8 mouse cellular contexts compared by ENCODE assay signal in genomic region chr5:99906181-99906956, GRCm38 (mm10). TPM values are rescaled to one million over a fixed set of nuclear protein-coding genes. Genes with fewer than 3 reads are reported as not detected.
DNase-seq lines count a peak whose midpoint lies in the region; ATAC-seq and TF ChIP-seq lines count a peak whose summit lies in the region.

TSS of gene Vamp9 (plus strand) at chr5:99906254.

- peak within 1 kb of the TSS; percentile 77 for H3K9ac ChIP-seq in forebrain, embryonic 11.5 days (ENCODE audit: low read length)
- H3K9ac ChIP-seq in heart, embryonic 14.5 days (ENCODE audit: low read length): peak within 1 kb of the TSS; percentile 72
- peak within 1 kb of the TSS; percentile 38 for H3K9ac ChIP-seq in kidney, postnatal 0 days (ENCODE audit: low read depth, low read length)

- ATAC-seq in forebrain, embryonic 11.5 days (replicated peaks; ENCODE audit: low FRiP score): peak; percentile 100
- peak; percentile 99 for ATAC-seq in heart, embryonic 14.5 days (ENCODE audit: insufficient number of reproducible peaks, insufficient read depth, low FRiP score, low read depth)
- ATAC-seq in kidney, postnatal 0 days (replicated peaks; ENCODE audit: low FRiP score, low read depth): peak; percentile 99

- WGBS in forebrain, embryonic 11.5 days: 6% methylated on average over 47 of the region's 49 CpGs
- 7% methylated on average over 49 of the region's 49 CpGs for WGBS in heart, embryonic 14.5 days
- WGBS in kidney, postnatal 0 days: 8% methylated on average over 49 of the region's 49 CpGs

- peak; percentile 58 for TF ChIP-seq CTCF in kidney, postnatal 0 days (IDR thresholded peaks at IDR 0.05; ENCODE audit: low read depth)

- H3K27ac ChIP-seq in forebrain, embryonic 11.5 days (ENCODE audit: low read depth, low read length): peak within 1 kb of the TSS; percentile 85
- peak within 1 kb of the TSS; percentile 91 to 99 for H3K27ac ChIP-seq in heart, embryonic 14.5 days (replicated peaks in 1 of 2; ENCODE audit: control insufficient read depth in 1 of 2, insufficient read depth in 1 of 2, low read depth in 2 of 2, low read length in 2 of 2)
- H3K27ac ChIP-seq in kidney, postnatal 0 days: peak within 1 kb of the TSS; percentile 87

- H3K9me3 ChIP-seq in forebrain, embryonic 11.5 days (ENCODE audit: control insufficient read depth, low read length): no peaks in the 10 kb centered on the region
- H3K9me3 ChIP-seq in heart, embryonic 14.5 days (ENCODE audit: control insufficient read depth, low read length): no peaks in the 10 kb centered on the region
- H3K9me3 ChIP-seq in kidney, postnatal 0 days (replicated peaks; ENCODE audit: low read length): no peaks in the 10 kb centered on the region

- H3K4me2 ChIP-seq in forebrain, embryonic 11.5 days (ENCODE audit: low read depth, low read length, severe bottlenecking): peak within 1 kb of the TSS; percentile 59
- peak within 1 kb of the TSS; percentile 71 for H3K4me2 ChIP-seq in heart, embryonic 14.5 days (ENCODE audit: low read length)
- peak within 1 kb of the TSS; percentile 47 for H3K4me2 ChIP-seq in kidney, postnatal 0 days (ENCODE audit: low read length)

- no peaks in the 10 kb centered on the region for H3K36me3 ChIP-seq in forebrain, embryonic 11.5 days (ENCODE audit: control insufficient read depth, insufficient read depth, low read length)
- no peaks in the 10 kb centered on the region for H3K36me3 ChIP-seq in heart, embryonic 14.5 days (ENCODE audit: control insufficient read depth, insufficient read depth, low read length)
- no peaks in the 10 kb centered on the region for H3K36me3 ChIP-seq in kidney, postnatal 0 days (ENCODE audit: insufficient read depth, low read length)

- H3K4me1 ChIP-seq in forebrain, embryonic 11.5 days (replicated peaks; ENCODE audit: control insufficient read depth, insufficient read depth, low read length): no peaks in the 10 kb centered on the region
- no peaks in the 10 kb centered on the region for H3K4me1 ChIP-seq in heart, embryonic 14.5 days (ENCODE audit: control insufficient read depth in 2 of 2, insufficient read depth in 2 of 2, low read length in 2 of 2)
- H3K4me1 ChIP-seq in kidney, postnatal 0 days (replicated peaks; ENCODE audit: insufficient read depth, low read length): no peaks in the 10 kb centered on the region

- peak within 1 kb of the TSS; percentile 53 for H3K4me3 ChIP-seq in forebrain, embryonic 11.5 days (ENCODE audit: low read depth, low read length)
- H3K4me3 ChIP-seq in heart, embryonic 14.5 days (ENCODE audit: control insufficient read depth in 1 of 2, insufficient read depth in 1 of 2, low read depth in 1 of 2, low read length in 2 of 2): peak within 1 kb of the TSS; percentile 55 to 80
- peak within 1 kb of the TSS; percentile 39 for H3K4me3 ChIP-seq in kidney, postnatal 0 days (replicated peaks; ENCODE audit: low read depth, low read length)

- DNase-seq in CD4-positive helper T cell, adult 2 months (ENCODE audit: low read depth, low spot score): peak; percentile 93
- peak; percentile 47 for DNase-seq in c-Kit-positive CD71-positive TER-119-negative erythroid progenitor cells, embryonic 14.5 days (ENCODE audit: low read depth)
- DNase-seq in forebrain, embryonic 11.5 days (ENCODE audit: low spot score): peak; percentile 98
- peak; percentile 98 for DNase-seq in kidney, postnatal 0 days (ENCODE audit: low spot score)
- DNase-seq in liver: peak; percentile 90
- peak; percentile 83 to 88 for DNase-seq in monocyte, adult 2 months (ENCODE audit: low read depth in 1 of 2, low spot score in 2 of 2)
- DNase-seq in spleen, postnatal 14 days (ENCODE audit: low spot score in 2 of 2): peak; percentile 75 to 83

- no peaks in the 10 kb centered on the region for H3K27me3 ChIP-seq in forebrain, embryonic 11.5 days (ENCODE audit: control insufficient read depth, insufficient read depth, low read length)
- no peaks in the 10 kb centered on the region for H3K27me3 ChIP-seq in heart, embryonic 14.5 days (ENCODE audit: control insufficient read depth, insufficient read depth, low read length)
- H3K27me3 ChIP-seq in kidney, postnatal 0 days (ENCODE audit: insufficient read depth, low read length): no peaks in the 10 kb centered on the region

RNA-seq across cellular contexts. Expression of gene Vamp9, which starts in this region (rescaled TPM):
- 0.51 TPM in 1 of 2 replicates, not detected in the other for polyA plus RNA-seq in forebrain, embryonic 11.5 days (2014; fragmentation: Nextera tagmentation; extraction: Ambion mirVana)
- polyA plus RNA-seq in heart, embryonic 14.5 days (2014; fragmentation: Nextera tagmentation; extraction: Ambion mirVana): 0.42 and 0.96 TPM in 2 replicates
- 0.25 and 0.65 TPM in 2 replicates for polyA plus RNA-seq in kidney, postnatal 0 days (2015; fragmentation: Nextera tagmentation; extraction: Ambion mirVana)

Comparison
In these comparisons a context has a peak if more than half of its experiments do, and no peak if none do; other contexts are left out.
1. Peak in every context shown above with its lines: DNase-seq, ATAC-seq, H3K4me3 ChIP-seq and H3K27ac ChIP-seq.
2. Peak in DNase-seq, ATAC-seq, H3K4me3 ChIP-seq, H3K27ac ChIP-seq, H3K9ac ChIP-seq and H3K4me2 ChIP-seq in forebrain, embryonic 11.5 days; RNA of the gene not detected or under 1 TPM.
3. Peak in ATAC-seq, H3K4me3 ChIP-seq, H3K27ac ChIP-seq, H3K9ac ChIP-seq and H3K4me2 ChIP-seq in heart, embryonic 14.5 days; RNA of the gene not detected or under 1 TPM.
4. Peak in DNase-seq, ATAC-seq, H3K4me3 ChIP-seq, H3K27ac ChIP-seq, H3K9ac ChIP-seq and H3K4me2 ChIP-seq in kidney, postnatal 0 days; RNA of the gene not detected or under 1 TPM.
5. DNase-seq: peak in every context shown above with its lines; median percentile 98 in forebrain, embryonic 11.5 days; 98 in kidney, postnatal 0 days; 93 in CD4-positive helper T cell, adult 2 months; 90 in liver; 86 in monocyte, adult 2 months; 79 in spleen, postnatal 14 days; 47 in c-Kit-positive CD71-positive TER-119-negative erythroid progenitor cells, embryonic 14.5 days.